Mouse (Mus musculus): ENCODE results near the gene Trat1. TPM values are rescaled to one million over a fixed set of nuclear protein-coding genes. Genes with fewer than 3 reads are reported as not detected.

The Trat1 gene
- polyA plus RNA-seq (2015; fragmentation: Nextera tagmentation; extraction: Ambion mirVana): 0.04 TPM in 1 of 2 replicates, not detected in the other

DNA sequence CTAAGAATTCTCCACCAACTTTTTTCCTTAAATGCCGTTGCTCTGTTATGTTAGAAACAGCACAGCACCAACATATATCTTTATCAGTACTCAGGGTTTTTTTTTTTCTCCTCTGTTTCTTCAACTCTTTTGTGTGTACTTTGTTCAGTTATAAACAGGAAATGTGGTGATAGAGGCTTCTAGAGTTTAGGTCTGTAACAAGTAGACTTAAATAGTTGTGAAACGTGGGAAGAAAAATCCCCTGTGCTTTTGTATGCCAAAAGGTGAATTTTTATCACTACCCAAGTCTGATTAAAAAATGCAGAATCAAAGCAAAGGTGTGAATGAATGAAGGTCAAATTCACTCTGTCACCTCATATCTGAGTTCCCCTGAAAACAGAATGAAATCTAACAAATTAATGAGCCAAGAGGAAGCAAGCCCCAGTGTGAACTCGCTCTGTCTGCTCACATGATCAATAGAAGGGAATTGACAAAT, at the start of gene Trat1:
Trat1 (minus strand) TSS at position 51 of the 475 bp plus-strand sequence.
- no peak within 1 kb of the TSS for H3K9ac ChIP-seq
- no peaks in the 10 kb centered on the region for H3K4me1 ChIP-seq
- H3K36me3 ChIP-seq: no peaks in the 10 kb centered on the region
- H3K9me3 ChIP-seq: no peaks in the 10 kb centered on the region
- no peak for ATAC-seq (ENCODE audit: insufficient read depth, low FRiP score, low read depth)
- 56% methylated on average over 3 of the region's 3 CpGs for WGBS
- no peak within 1 kb of the TSS for H3K4me2 ChIP-seq
- no peak within 1 kb of the TSS for H3K4me3 ChIP-seq (replicated peaks)
- H3K27ac ChIP-seq: no peak within 1 kb of the TSS
- no peaks in the 10 kb centered on the region for H3K27me3 ChIP-seq (replicated peaks)

GRCm38 (mm10) chr16:48818524-48818923, 46.7 kb upstream of the Trat1 start:
- Histone ChIP-seq H3K27me3 (replicated peaks) (no peaks in the 10 kb centered on the region), H3K27ac (no peak overlapping the region), H3K9me3 (no peaks in the 10 kb centered on the region), H3K36me3 (no peaks in the 10 kb centered on the region), H3K4me1 (no peaks in the 10 kb centered on the region), H3K9ac (no peak overlapping the region), H3K4me2 (no peak overlapping the region), H3K4me3 (replicated peaks) (no peak overlapping the region)
- 91% methylated on average over 6 of the region's 6 CpGs for WGBS
- no peak for ATAC-seq (ENCODE audit: insufficient read depth, low FRiP score, low read depth)

DNA sequence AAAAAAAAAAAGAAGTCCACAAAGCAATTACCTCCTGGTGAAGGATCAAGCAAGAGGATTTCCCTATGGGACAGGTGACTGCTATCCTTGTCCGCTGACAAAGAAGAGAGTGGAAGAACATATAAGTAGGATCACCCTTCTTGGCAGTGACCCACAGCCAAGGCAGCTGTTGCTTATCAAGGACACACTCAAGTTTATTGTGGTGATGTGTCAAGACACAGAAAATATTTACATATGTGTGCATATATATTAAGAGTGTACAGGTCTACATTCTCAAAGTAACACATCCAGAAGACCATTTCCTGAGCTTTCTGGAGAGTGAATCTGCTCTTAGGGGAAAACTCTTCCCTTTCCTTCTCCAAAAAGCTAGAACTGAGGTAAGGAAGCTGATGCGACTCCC, 44.9 kb upstream of the Trat1 start, which contains the start of gene Retnlb:
Retnlb (plus strand) TSS at position 162 of the 400 bp plus-strand sequence.
- 89% methylated on average over 2 of the region's 2 CpGs for WGBS
- no peak for ATAC-seq (ENCODE audit: insufficient read depth, low FRiP score, low read depth)
- no peak within 1 kb of the TSS for H3K27ac ChIP-seq

DNA sequence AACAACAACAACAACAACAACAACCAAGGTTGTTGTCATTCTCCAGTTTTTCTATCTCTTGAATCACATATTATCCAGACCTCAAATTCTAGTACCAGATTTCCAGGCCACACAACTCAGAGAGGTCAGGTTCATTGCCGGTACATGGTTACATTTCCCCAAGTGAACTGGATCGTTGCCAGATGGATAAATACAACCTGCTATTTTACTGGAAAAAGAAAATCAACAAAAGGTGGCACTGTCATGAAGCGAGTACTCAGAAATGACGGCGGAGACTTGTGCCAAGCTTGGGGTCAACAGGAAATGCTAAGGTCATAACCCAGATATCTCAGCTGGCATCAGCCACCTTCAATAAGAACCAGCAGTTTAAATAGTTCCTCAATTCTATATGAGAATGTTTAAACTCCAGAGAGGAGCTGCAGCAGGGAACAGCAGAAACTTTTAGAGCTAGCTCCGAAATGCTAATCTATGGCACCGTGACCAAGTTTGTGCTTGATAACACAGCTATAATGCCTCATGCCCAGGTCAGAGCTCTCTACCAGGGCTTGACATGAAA, 40.1 kb upstream of the Trat1 start:
- no peak for ATAC-seq (ENCODE audit: insufficient read depth, low FRiP score, low read depth)
- H3K4me3 ChIP-seq (replicated peaks): no peak overlapping the region
- no peaks in the 10 kb centered on the region for H3K27me3 ChIP-seq (replicated peaks)
- H3K4me2 ChIP-seq: no peak overlapping the region
- H3K36me3 ChIP-seq: no peaks in the 10 kb centered on the region
- no peaks in the 10 kb centered on the region for H3K4me1 ChIP-seq
- no peaks in the 10 kb centered on the region for H3K9me3 ChIP-seq
- H3K27ac ChIP-seq: no peak overlapping the region
- no peak overlapping the region for H3K9ac ChIP-seq
- WGBS: 38% methylated on average over 7 of the region's 7 CpGs

More for the DNA sequence above, 44.9 kb upstream of the Trat1 start, which contains the start of gene Retnlb:
- H3K9me3 ChIP-seq: no peaks in the 10 kb centered on the region
- no peaks in the 10 kb centered on the region for H3K36me3 ChIP-seq
- no peak within 1 kb of the TSS for H3K9ac ChIP-seq
- no peaks in the 10 kb centered on the region for H3K4me1 ChIP-seq
- no peak within 1 kb of the TSS for H3K4me2 ChIP-seq
- no peak within 1 kb of the TSS for H3K4me3 ChIP-seq (replicated peaks)
- H3K27me3 ChIP-seq (replicated peaks): no peaks in the 10 kb centered on the region

- no peaks in the 10 kb centered on the region for H3K4me1 ChIP-seq
- no peak overlapping the region for H3K27ac ChIP-seq
- no peaks in the 10 kb centered on the region for H3K27me3 ChIP-seq (replicated peaks)
- no peaks in the 10 kb centered on the region for H3K36me3 ChIP-seq
- no peaks in the 10 kb centered on the region for H3K9me3 ChIP-seq
- H3K9ac ChIP-seq: no peak overlapping the region
- WGBS: 49% methylated on average over 2 of the region's 2 CpGs
- H3K4me3 ChIP-seq (replicated peaks): no peak overlapping the region
- H3K4me2 ChIP-seq: no peak overlapping the region
- no peak for ATAC-seq (ENCODE audit: insufficient read depth, low FRiP score, low read depth)
Measured at GRCm38 (mm10) chr16:48809374-48809773, 37.6 kb upstream of the Trat1 start.

- H3K27me3 ChIP-seq (replicated peaks): no peaks in the 10 kb centered on the region
- no peaks in the 10 kb centered on the region for H3K9me3 ChIP-seq
- H3K4me3 ChIP-seq (replicated peaks): no peak overlapping the region
- 74% methylated on average over 1 of the region's 1 CpGs for WGBS
- H3K9ac ChIP-seq: no peak overlapping the region
- H3K4me2 ChIP-seq: no peak overlapping the region
- H3K27ac ChIP-seq: no peak overlapping the region
- H3K36me3 ChIP-seq: no peaks in the 10 kb centered on the region
- no peaks in the 10 kb centered on the region for H3K4me1 ChIP-seq
- ATAC-seq (ENCODE audit: insufficient read depth, low FRiP score, low read depth): no peak
Measured at GRCm38 (mm10) chr16:48806521-48806920, 34.7 kb upstream of the Trat1 start.

DNA sequence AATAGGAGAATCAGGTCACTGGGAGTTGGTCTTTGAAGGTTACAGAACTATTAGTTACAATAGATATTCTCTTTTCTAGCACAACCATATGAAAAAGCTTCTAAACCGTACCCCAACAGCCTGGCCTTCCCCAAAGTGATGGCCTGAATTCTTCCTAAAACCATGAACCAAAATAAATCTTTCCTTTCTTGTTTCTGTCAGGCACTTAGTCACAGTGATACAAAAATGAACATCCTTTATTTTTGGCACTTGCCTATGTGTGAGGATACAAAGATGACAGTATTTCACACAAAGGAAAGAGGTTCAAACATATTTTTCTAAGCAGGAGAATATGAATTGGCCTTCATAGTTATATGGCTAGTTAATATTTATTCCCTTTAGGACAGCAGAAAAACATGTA, 33.6 kb upstream of the Trat1 start:
- Histone ChIP-seq H3K9me3 (no peaks in the 10 kb centered on the region), H3K9ac (no peak overlapping the region), H3K36me3 (no peaks in the 10 kb centered on the region), H3K4me3 (replicated peaks) (no peak overlapping the region), H3K27me3 (replicated peaks) (no peaks in the 10 kb centered on the region), H3K27ac (no peak overlapping the region), H3K4me2 (no peak overlapping the region), H3K4me1 (no peaks in the 10 kb centered on the region)
- WGBS: 73% methylated on average over 1 of the region's 1 CpGs
- no peak for ATAC-seq (ENCODE audit: insufficient read depth, low FRiP score, low read depth)

- Histone ChIP-seq H3K4me3 (replicated peaks) (no peak overlapping the region), H3K4me1 (no peaks in the 10 kb centered on the region), H3K27me3 (replicated peaks) (no peaks in the 10 kb centered on the region), H3K9me3 (no peaks in the 10 kb centered on the region), H3K9ac (no peak overlapping the region), H3K4me2 (no peak overlapping the region), H3K36me3 (no peaks in the 10 kb centered on the region), H3K27ac (no peak overlapping the region)
- 89% methylated on average over 2 of the region's 2 CpGs for WGBS
- no peak for ATAC-seq (ENCODE audit: insufficient read depth, low FRiP score, low read depth)
Measured at GRCm38 (mm10) chr16:48800906-48801305, 29.1 kb upstream of the Trat1 start.

DNA sequence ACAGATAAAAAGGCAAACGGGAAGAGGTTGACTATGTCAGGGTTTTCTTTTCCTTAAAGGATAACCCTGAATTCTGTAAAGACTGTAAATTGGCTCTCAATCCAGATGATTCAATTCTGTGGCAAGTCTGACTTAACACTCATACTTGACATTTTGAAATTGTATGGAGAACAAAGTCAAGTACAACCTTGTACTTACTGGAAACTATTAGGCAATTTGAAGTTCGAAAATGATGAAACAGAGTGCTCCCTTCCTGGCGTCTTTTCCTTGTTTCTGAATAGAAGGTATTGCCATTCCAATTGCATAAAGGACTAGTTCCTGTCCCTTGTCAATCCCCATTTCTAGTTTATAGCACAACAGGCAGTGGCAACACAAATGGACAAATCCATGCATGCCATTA, 27.6 kb upstream of the Trat1 start:
- no peaks in the 10 kb centered on the region for H3K4me1 ChIP-seq
- H3K4me3 ChIP-seq (replicated peaks): no peak overlapping the region
- no peaks in the 10 kb centered on the region for H3K9me3 ChIP-seq
- WGBS: 85% methylated on average over 3 of the region's 3 CpGs
- no peaks in the 10 kb centered on the region for H3K36me3 ChIP-seq
- ATAC-seq (ENCODE audit: insufficient read depth, low FRiP score, low read depth): no peak
- H3K9ac ChIP-seq: no peak overlapping the region
- H3K4me2 ChIP-seq: no peak overlapping the region
- H3K27ac ChIP-seq: no peak overlapping the region
- H3K27me3 ChIP-seq (replicated peaks): no peaks in the 10 kb centered on the region

DNA sequence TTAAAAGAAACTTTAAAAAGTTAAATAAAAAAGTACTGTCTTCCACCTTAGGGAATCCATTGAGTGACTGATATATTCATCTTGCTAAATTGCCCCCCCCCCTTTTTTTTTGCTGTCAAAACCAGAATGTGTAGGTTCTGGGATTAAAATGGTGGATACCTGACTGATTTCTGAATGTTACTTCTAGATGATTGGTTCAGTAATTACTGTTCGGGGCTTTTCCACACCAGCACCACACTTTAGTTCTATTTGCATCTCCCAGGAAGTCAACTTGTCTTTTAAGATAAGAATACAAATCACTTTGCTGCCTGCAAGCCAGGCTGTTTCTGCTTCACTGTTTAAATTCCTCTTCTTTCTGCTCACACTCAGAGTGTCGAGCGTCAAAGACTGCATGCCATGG, 26.5 kb upstream of the Trat1 start:
- Histone ChIP-seq H3K4me2 (no peak overlapping the region), H3K9me3 (no peaks in the 10 kb centered on the region), H3K9ac (no peak overlapping the region), H3K27ac (no peak overlapping the region), H3K27me3 (replicated peaks) (no peaks in the 10 kb centered on the region), H3K4me1 (no peaks in the 10 kb centered on the region), H3K4me3 (replicated peaks) (no peak overlapping the region), H3K36me3 (no peaks in the 10 kb centered on the region)
- ATAC-seq (ENCODE audit: insufficient read depth, low FRiP score, low read depth): no peak
- WGBS: 34% methylated on average over 3 of the region's 3 CpGs

DNA sequence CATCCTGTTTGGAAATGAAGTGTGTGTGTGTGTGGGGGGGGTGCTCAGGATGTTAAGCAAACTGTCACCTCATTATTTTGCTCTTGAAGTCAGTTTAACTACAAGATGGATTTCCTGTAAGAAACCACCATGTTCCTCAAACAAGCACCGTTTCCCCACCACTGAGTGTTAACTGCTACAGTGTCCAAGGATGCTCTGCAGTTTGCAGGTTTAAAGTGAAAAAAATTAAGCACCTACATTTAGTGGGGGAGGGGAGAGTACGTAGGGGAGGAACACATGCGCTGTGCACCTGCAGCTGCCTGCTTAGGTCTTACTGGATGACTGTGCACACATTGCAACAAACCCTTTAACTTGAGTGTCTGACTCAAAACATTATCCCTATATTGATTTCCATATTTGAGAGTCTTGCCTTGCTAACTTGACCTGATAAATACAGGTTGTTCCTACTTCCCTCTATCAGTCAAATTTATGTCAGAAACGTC, 16.9 kb upstream of the Trat1 start:
- Histone ChIP-seq H3K27ac (no peak overlapping the region), H3K36me3 (no peaks in the 10 kb centered on the region), H3K4me1 (no peaks in the 10 kb centered on the region), H3K4me2 (no peak overlapping the region), H3K27me3 (replicated peaks) (no peaks in the 10 kb centered on the region), H3K4me3 (replicated peaks) (no peak overlapping the region), H3K9ac (no peak overlapping the region), H3K9me3 (no peaks in the 10 kb centered on the region)
- no peak for ATAC-seq (ENCODE audit: insufficient read depth, low FRiP score, low read depth)
- WGBS: 54% methylated on average over 4 of the region's 4 CpGs

DNA sequence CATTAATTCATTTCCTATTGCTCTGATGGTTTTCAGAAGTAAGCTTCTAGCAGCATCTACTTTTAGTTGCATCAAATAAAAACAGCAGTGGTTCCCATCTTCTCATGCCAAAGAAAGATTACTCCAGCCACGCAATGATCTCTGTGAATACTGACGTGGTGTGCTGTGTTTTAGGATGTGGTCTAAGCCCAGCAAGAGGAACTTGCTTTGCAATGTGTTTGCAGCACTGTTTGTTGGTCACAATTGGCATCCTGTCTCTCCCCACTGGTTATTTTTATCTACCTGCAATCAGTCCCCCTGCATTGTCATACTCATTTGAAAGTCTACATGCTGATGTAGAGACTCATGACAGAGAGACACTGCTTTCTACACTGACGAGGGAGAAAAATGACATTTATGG, 14.4 kb upstream of the Trat1 start:
- Histone ChIP-seq H3K4me1 (no peaks in the 10 kb centered on the region), H3K27me3 (replicated peaks) (no peaks in the 10 kb centered on the region), H3K9me3 (no peaks in the 10 kb centered on the region), H3K36me3 (no peaks in the 10 kb centered on the region), H3K4me3 (replicated peaks) (no peak overlapping the region), H3K9ac (no peak overlapping the region), H3K4me2 (no peak overlapping the region), H3K27ac (no peak overlapping the region)
- WGBS: 60% methylated on average over 3 of the region's 3 CpGs
- ATAC-seq (ENCODE audit: insufficient read depth, low FRiP score, low read depth): no peak

DNA sequence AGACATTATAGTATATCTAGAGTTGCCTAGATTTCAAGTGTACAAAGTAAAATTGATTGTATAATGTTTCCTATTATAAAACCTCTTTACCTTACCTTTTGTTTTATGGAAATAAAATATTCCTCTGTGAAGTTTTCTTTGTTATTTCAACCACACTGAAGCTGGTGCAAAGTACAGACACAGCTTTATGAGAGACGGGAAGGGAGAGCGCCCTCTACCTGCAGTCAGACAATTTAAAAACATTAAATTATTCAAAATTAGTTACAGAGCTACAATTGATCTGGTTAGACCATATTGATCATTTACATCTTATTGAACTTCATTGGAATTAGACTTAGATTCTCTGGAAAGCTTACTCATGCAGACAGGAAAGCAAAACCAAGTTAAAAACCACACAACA, 5.4 kb upstream of the Trat1 start:
- no peaks in the 10 kb centered on the region for H3K4me1 ChIP-seq
- no peak for ATAC-seq (ENCODE audit: insufficient read depth, low FRiP score, low read depth)
- no peaks in the 10 kb centered on the region for H3K27me3 ChIP-seq (replicated peaks)
- no peaks in the 10 kb centered on the region for H3K9me3 ChIP-seq
- no peak overlapping the region for H3K9ac ChIP-seq
- WGBS: 53% methylated on average over 2 of the region's 2 CpGs
- no peak overlapping the region for H3K4me2 ChIP-seq
- no peak overlapping the region for H3K4me3 ChIP-seq (replicated peaks)
- no peak overlapping the region for H3K27ac ChIP-seq
- no peaks in the 10 kb centered on the region for H3K36me3 ChIP-seq
